Mouse (Mus musculus) layer of hippocampus, adult 18-20 months (tissue): Measurements from ENCODE around the gene Pygb. TPM values are rescaled to one million over a fixed set of nuclear protein-coding genes. Genes with fewer than 3 reads are reported as not detected.

Experiments
- DNase-seq, 2 experiments: peaks; one replicate each; pipeline ENCODE4 v3.0.0; 2022; ENCODE audit warnings: low spot score in 2 of 2
- total RNA-seq, 2 experiments: library from RNA; stranded (reverse); gene quantifications; 2 replicates each; pipeline ENCODE4 v1.2.3; 2021

Pygb gene
- total RNA-seq, 2 experiments from 2014 or later = 210 to 214 TPM

DNA sequence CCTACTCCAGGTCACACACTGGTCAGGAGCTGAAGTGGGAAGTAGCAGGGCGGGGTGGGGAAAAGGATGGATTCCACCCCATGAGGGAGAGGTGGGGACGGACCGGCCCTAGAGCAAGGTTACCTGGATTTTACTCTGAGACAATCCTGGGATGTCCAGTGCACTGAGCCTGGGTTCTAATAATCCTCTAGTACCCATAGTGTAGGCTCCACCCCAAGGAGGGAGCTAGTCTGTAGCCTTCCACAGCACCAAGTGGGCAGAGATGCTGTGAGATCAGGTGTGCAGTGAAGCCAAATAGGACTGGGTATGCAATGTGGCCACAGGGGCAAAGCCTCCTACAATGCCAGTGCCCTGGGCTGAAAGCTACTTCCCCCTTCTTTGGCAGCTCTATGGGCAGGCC lies 51.2 kb downstream of the Pygb start:
- DNase-seq = peak in 1 of 2 experiments; percentile 7

DNA sequence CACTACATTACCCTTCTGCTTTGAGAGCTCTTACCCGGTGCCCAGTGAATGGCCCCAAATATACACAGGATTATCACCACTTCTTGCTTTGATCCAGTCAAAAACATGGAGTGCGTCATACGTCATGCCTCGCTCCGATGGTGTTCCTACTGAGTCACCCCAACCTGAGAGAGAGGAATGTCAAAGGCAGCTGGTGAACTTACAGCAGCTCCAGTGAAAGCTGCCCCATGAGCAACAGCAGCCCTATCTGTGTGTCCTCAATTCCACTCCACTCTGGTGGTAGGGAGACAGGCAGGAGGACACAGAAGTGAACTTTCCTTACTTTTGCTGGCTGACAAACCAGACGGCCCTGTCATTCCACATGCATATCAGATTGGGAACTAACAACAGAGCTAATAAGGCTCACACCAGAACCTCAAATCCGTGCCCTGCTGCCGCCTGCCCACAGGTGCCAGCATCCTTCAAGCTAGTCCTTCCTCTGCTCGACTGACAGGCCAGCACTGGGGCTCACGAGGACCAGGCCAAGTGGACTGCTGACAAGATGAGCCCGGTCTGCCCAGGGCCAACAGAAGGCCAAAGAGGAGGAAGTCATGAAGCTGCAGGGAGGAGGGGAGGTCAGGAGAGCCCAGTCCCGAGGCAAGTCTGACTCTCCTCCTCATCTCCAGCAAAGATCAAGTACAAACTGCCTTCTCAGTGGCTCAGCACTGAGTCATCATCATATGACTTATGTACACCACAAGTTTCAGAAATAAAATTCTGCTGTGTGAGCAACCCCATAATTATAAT lies 53.3 kb downstream of the Pygb start:
- DNase-seq = no peak

DNA sequence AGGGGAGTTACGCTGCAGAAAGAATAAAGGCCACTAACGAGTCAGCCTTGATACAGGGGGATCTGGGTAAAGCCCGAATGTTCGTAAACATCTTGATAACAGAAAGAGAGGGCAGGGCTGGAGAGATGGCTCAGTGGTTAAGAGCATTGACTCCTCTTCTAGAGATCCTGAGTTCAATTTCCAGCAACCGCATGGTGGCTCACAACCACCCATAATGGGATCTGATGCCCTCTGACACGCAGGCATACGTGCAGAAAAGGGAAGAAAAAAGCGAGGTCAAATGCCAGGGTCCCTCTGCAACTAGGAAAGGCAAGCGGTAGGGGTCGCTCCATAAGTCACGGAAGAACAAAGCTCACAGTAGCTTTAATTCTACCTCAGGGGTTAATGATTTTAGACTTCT lies 54.6 kb downstream of the Pygb start:
- DNase-seq = no peak

DNA sequence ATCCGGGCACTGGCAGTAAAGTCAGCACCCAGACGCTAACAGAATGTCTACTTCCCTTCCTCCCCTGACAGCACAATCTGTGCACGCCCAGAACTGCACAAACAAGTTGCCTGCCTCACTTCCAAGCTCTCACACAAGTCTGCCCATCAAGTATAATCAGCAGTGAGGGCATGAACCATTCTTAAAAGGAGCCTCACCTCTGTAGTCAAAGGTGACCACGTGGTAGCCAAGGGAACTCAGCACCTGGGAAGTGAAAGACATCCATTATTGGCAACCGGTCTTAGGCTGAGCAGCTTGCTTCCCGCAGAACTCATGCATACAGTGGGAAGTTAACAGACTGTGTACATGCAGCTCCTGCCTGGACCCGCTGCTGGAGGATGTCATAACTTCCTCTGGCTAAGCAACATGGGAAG lies 55.5 kb downstream of the Pygb start:
- DNase-seq = peak; percentile 58 to 81

DNA sequence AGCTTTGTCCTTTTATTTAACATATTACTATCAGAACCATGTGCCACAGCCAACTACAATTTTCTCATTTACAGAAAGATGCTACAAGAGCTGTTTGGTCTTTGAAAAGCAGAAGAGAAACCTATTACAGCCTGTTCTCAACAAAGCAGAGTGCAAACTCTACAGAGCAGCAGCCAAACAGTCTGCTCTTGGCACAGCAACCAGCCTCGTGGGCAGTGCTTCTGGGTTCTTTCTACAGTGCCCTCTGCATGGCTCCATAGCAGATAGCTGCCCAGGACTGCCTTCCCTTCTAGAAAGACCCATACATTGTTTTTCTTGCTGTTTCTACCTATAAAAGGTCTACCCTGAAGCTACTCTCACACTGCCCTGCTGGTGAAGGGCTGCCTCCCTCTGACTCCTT lies 58.3 kb downstream of the Pygb start:
- peak; percentile 66 to 87 for DNase-seq

DNA sequence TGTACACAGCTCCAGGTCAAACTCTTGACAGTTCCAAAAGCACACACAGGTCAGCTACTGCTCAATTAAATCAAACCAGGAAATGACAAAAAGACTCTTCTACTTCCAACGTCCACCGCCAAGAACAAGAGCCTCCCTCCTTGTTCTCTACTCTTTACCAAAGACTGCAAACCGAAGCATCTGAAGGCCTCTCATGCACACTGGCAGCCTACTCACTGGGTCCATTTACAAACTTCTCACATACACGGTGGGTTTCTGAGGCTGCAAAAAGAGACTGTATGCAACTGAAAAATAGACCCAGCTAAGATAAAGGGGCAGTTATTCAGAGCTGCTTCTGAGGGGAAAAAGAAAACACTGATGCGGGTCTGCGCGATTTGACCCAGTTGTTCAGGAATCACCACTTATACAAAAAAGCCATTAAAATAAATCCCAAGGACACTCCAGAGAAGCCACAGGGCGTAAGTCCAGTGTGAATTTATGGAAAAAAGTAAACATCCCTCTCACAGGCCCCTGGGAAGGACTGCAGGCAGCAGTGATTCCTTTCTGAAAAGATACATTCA lies 61.0 kb downstream of the Pygb start:
- DNase-seq = no peak

DNA sequence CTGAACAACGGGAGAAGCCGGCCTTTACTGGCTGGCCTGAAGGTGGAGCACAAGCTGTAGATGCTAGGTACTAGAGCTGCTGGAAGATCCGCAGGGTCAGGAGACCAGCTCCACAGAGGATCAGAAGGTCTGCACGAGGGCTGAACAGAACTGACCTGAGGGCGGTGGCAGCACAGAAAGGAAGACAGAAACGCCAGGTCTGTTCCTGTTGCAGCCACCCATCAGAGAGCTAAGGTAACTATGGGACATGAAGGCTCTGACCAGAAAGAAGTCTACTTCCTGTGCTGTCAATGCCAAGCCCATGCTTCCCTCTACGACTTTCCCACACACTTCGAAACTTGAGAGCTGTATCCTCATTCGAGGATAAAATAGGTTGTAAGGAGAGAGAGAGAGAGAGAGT lies 64.7 kb downstream of the Pygb start:
- DNase-seq = no peak

DNA sequence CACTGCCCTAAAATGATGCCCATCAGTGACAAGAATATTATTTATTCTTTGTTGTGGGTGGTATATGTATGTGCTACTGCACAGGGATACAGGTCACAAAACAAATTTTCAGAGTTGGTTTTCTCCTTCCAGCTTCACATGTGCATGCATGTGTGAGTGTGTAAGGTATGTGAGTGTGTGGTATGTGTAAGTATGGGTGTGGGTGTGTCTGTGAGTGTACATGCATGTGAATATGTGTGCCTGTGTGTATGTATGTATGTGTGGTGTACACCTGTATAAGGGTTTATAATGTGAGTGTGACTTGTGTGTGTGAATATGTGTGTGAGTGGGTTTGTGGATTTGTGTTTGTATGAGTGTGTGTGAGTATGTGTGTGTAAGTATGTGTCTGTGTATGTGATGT lies 68.7 kb downstream of the Pygb start:
- no peak for DNase-seq

DNA sequence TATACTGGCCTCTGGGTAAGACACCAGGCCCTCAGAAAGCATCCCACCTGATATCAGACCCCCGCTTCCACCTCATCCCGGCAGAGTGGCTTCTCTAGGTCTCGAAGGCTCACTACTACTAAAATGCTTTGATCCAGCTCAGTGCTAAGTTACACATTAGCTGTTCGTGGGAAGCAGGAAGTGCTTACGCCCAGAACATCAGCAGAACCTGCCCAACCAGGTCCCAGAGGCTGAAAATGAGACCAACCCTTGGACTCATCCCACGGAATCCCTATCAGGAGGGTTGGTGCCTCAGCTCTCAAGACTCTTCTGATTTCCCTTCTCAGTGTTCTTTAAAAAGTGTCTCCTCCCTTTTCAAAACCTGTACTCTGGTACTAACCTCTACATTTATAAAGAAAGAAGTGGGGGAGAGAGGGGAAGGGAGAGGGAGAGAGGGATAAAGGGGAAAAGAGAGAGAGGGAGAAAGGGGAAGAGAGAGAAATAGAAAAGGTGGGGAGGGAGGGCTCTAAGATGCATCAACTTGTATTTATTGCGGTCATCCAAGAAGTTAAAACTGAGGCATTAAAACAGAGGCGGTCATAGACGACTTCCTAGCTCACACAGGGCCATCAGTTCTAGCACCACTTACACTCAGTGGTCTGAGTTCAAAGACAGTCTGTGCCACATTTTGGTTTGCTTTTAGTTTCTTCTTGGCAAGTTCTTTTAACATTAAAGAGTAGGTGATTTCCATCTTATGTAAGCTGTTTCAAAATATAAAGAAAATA lies 72.4 kb downstream of the Pygb start:
- no peak for DNase-seq

DNA sequence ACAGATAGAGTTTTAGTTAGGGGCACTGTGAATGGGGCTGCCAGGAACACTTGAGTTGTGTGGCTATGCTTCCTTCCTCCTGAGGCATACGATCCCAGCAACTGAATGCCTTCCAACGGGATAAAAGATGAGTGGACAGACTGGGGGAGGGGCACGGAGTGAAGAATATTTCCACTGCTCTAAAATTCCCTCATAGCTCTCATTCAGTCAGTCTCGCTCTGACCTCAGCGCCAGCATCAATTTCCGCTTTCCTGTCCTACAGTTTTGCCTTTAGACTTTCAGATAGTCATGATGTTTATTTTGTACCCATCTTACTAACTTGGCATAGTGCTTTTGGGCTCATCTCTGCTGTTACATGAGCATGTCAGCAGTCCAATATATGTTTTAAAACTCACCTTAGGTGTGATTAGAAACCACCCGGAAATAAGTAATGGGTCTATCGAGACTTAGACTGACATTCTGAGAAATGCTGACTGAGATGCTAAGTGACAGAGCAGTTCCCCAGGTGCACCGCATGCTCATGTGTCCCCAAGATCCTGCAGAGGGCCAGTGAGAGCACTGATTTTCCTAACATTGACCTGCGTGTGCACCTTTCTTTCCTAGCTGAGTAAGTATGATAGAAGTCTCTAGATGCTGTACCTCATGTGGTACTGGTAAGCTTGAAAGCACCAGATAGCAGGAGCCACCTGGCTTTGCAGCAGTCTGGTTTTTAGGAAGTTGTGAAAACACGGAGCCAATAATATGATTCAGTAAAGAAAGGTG lies 73.4 kb downstream of the Pygb start:
- DNase-seq = no peak

DNA sequence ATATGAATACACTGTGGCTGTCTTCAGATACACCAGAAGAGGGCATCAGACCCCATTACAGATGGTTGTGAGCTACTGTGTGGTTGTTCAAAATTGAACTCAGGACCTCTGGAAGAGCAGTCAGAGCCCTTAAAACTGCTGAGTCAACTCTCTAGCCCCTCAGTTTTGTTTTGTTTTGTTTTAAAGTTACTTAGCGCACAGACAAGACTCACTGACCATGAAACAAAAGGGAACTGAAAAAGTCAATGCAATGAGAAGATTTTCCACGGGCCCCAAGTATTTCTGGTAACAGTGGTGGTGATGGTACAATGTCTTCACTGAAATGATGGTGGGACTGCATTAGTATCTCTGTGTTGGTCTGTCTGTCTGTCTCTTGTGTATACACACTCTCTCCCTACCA lies 74.6 kb downstream of the Pygb start:
- DNase-seq = no peak

DNA sequence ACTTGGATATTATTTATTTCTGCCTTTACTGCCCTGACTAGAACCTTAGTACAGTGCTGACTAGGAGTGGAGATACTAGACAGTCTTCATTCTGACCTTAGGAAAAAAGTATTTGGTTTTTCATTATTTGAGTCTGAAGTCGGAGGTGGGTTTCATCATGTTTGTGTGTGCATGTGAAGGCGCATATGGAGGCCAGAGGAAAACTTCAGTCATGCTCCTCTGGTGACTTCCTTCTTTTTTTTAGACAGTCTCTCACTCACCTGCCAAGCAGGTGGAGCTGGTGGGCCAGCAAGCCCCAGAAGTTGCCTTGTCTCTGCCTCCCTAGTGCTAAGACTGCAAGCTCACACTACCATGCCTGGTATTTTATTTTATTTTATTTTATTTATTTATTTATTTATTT lies 80.5 kb downstream of the Pygb start:
- DNase-seq = no peak

DNA sequence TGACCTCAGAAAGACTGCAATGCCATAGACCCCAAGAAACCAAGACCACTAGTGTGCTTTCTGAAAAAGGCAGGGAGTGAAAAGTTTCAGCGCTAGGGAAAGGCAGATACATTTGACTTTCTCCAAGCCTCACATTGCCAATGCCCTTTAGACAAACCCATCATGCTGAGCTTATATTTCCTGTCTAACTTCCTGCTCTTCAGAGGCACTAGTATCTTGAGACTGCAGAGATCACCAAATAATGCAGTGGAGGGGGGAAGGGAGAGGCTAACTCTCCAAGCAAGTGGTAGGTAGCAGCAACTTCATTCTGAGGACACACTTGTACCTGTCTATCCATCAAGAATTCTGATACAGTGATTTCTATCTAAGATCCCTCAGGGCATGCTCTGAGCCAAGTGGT lies 82.9 kb downstream of the Pygb start:
- DNase-seq = no peak

DNA sequence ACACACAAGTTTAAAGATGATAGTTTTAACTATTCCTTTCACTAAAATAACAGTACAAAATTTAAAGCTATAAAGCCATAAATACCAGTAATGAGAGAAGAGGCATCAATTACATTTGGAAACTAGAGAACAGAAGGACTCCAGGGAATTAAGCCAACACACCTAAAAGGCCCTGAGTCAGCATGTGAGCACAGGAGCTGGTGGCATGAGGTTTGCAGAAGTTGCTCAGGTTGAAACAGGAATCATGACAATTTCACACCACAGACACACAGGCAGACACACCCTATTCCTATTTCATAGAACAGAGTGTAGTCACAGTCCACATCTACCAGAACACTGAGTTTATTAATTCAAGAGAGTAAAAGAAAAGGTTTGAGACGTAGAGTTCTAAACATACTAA lies 88.0 kb downstream of the Pygb start:
- no peak for DNase-seq

DNA sequence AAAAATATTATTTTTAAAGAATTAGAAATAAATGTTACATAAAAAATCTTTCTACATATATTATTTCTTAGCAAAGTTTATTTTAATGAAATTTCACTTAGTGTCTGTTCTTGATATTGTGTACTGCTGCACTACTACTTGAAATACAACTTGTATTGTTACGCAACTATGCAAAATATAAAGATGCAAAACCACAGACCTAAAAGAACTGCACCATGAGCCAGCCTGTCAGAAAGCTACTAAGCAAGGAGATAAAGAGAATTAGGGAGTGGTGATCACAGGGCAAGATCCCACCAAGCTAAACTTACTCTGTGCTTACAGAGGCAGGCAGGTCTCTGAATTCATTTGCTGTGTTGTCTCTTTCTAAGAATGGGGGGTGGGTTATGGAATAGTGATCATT lies 88.7 kb downstream of the Pygb start:
- DNase-seq = no peak

DNA sequence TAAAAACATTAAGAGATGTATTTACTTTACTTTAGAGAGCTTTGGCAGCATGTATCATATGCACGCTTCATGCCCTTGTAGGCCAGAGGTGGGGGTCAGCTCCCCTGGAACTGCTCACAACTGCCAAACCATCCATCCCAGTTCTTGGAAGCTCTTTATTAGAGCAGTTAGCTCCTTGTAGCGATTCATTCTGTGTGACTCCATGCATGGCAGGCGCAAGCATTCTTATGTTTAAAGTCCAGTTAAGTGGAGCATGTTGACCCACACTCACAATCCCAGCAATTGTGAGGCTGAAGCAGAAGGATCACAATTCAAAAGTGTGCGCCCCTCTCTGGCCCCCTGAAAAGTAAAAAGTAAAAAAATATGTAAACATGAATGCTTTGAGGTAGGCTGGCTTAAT lies 91.0 kb downstream of the Pygb start:
- DNase-seq = no peak

Other genes starting within 250 kb of the Pygb start
- gene Cst7, start 216.3 kb upstream of the Pygb start, total RNA-seq = under 1 TPM in 1 of 2 experiments, not detected in 1; 0.77 TPM
- 10 to 100 TPM; 52.6 to 53.3 TPM for gene Apmap, start 178.2 kb upstream of the Pygb start, total RNA-seq
- 10 to 100 TPM; 23.7 to 25.7 TPM for gene Acss1, start 118.2 kb upstream of the Pygb start, total RNA-seq
- gene Vsx1, start 97.4 kb upstream of the Pygb start, total RNA-seq = not detected
- 10 to 100 TPM; 68.1 to 69.5 TPM for gene Entpd6, start 37.7 kb upstream of the Pygb start, total RNA-seq
- gene Abhd12, start 118.0 kb downstream of the Pygb start, total RNA-seq = 100 to 1,000 TPM; 324 to 341 TPM
- gene Gins1, start 118.7 kb downstream of the Pygb start, total RNA-seq = 1 to 10 TPM; 1.6 to 2.7 TPM